Mouse (Mus musculus) left cerebral cortex, adult 18-20 months (tissue): ENCODE results near the gene Oxnad1. TPM values are rescaled to one million over a fixed set of nuclear protein-coding genes. Genes with fewer than 3 reads are reported as not detected.

Source experiments
- DNase-seq, 2 experiments: peaks; one replicate each; pipeline ENCODE4 v3.0.0; 2021 to 2022; ENCODE audit warnings: low spot score in 2 of 2, mixed read lengths in 1 of 2
- long read RNA-seq, 2 experiments: library from polyadenylated mRNA; stranded (forward); transcript quantifications; one replicate each; pipeline ENCODE4 v2.0.0; 2021
- total RNA-seq, 2 experiments: library from RNA; stranded (reverse); gene quantifications; 2 replicates each; pipeline ENCODE4 v1.2.3; 2021

The Oxnad1 gene
- 10 to 100 TPM; 13.3 to 15.0 TPM for total RNA-seq
- long read RNA-seq, experiment 1, transcript Oxnad1-201 (8 exons, 2,376 nt) = major isoform, 8 of 10 reads
- long read RNA-seq, experiment 1, partial matches to known transcripts = 0 of 10 reads
- long read RNA-seq, experiment 1, other reads (novel, unspliced or antisense) = 2 of 10 reads
- long read RNA-seq, experiment 2, partial matches to known transcripts = 0 of 7 reads
- long read RNA-seq, experiment 2, other reads (novel, unspliced or antisense) = 3 of 7 reads

DNA sequence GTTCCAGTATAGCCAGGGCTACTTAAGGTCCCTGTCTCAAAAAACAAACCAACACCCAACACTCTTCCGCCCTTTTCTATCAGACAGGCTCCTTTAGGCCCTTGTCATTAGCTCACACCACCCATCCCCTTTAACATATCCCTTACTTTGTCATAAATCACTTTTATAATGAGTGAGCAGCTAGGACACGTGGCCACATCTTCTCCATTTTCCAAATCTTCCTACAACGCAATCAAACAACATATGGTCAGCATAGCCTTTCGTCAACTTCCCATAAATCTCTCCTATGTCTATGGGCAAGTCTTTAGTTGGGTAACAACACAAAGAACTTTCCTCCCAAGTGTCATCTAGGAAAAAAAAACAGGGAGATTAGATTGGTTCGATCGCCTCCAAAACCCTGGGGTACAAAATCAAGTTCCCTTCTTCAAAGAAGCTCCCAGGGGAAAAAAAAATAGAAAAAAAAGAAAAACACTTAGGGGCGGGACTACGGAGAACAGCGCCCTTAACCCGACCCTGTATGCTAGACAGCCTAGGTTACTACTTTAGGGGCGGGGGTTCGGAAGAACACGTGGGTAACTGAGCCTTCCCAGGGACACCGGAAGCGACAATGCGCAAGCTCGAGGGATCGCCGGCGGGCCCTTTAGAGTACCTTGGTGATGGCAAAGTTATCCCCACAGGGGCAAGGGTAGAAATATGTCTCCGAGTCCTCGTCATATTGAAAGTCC is at the start of gene Oxnad1:
TSS of gene Oxnad1 (plus strand) at position 614 of the 725 bp plus-strand sequence.
- DNase-seq = peak in 1 of 2 experiments; percentile 86

DNA sequence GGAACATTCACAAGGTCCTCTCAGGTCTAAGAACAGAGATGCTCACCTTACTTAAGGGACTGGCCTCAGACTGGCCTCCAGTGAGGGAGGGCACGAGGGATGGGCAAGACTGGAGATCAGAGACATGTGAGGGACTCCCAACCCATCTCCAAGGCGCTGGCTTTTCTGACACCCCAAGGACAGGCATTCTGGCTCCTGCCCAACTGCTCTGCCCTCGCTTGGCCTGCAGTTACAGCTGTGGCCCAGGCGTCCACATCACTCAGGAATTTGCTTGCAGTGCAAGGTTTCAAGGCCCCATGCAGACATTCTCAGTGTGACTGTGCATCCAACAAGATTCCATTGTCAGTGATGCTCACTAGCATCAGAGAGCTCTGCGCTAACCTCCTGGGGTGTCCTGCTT is 48.7 kb upstream of the Oxnad1 start:
- DNase-seq = no peak

DNA sequence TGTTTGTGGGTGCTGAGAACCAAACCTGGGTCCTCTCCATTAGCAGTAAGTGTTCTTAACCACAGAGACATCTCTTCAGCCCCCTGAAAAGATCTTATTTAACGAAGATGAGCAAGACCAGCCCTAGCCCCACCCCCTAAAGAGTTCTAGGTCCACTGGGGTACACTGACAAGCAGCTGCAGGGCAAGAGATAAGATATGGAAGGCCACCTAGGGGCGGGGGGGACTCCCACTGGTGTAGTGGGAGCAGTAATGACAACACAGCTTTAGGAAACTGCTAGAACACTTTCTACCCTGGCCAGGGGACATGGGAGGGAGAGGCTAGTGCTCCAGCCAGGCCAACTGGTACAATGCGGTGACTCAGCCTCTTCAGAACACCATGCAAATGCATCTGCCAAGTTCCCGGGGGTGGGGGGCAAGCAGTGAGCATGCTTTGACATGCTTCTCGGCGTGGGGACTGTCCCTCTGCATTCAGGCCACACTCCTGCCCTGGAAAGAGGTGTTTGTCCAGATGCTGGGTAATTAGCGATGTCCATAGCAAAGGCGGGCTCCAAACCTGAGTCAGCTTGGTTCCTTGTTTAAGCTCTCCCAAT is 47.4 kb upstream of the Oxnad1 start:
- no peak for DNase-seq

DNA sequence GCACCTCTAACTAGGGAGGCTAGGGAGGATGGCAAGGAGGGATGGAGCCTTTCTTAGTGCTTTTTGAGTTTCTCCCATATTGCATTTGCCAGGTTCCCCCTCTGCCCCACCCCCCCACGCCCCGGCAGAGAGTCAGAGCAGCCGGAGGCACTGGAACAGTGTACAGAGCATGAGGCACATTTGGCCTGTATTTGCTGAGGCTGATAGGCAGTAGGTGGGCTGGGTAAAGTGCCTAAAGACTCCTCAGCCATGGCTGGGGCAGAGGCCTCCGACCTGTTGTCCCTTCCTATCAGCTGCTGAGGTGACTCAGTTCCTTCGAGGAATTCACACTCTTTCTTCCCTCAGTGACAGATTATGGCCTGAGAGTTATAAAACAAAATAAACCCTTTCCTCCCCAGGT is 43.1 kb upstream of the Oxnad1 start:
- no peak for DNase-seq

DNA sequence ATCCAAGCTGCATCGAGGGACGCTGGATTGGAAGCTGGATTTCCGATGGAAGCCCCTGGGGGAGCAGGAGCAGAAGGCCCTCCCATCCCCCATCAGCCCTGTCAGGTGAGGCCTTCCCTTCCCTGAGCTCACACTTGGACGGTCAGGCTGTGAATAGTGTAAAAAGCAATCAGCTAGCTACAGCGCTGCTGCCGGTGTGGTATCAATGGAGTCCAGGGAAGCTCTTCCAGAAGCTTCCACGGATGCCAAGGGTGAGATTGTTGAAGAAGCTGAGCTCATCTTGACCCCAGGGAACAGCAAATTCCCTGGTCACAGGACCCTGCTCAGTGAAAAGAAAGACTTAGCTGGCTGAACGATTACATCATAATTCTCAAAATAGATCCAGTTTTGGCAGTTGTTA is 38.8 kb upstream of the Oxnad1 start:
- DNase-seq = no peak

DNA sequence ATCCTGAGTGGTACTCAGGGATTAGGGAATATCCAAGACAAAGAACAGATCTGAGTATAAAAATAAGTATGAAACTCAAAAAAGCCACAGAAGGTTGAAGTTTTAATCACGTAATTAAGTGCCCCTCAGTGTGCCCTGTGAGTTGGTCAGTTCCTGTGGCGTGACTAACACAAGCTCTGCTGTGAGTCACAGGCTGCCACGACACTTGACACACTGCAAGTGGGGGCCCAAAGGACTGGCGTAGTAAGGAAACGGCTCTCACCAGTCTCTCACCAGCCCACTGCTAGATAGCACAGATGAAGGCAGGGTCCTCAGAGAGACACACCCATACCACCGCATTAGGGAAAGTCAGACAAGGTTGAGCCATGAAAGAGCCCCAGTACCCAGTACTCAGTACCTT is 35.0 kb upstream of the Oxnad1 start:
- no peak for DNase-seq

DNA sequence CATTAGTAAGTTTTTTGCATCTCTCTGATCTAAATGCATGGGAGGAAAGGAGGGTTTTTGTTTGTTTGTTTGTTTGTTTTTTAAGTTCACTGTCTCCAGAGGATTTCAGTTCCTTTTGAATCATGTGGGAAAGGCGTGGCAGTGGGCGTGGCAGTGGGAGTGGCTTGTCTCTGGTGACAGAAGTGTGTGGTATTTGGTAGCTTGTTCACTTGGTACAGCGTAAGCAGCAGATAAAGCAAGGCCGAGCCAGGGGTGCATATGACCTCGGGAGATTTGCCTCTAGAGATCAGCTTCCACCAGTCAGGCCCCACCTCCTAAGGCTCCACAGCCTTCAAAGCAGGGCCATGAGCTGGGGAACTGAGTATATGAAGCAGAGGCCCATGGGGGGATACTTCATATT is 31.3 kb upstream of the Oxnad1 start:
- DNase-seq = no peak

DNA sequence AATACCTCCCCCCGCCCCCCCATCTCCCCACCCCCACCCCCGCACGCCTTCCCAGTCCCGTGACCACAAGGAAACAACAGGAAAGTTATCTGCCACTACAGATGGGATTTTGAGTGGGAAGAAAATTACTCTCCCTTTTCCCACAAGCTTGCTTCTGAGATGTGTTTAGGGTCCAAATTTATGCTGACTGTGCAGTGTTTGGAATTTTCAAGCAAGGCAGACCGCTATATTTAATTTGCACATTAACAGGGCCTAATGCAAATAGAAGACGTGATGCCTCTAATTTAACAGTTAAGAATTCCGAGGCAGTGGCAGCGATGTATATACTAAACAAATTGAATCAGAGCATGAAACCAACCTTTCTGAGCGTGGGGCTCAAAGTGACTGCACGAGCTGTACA is 30.4 kb upstream of the Oxnad1 start:
- DNase-seq = no peak

DNA sequence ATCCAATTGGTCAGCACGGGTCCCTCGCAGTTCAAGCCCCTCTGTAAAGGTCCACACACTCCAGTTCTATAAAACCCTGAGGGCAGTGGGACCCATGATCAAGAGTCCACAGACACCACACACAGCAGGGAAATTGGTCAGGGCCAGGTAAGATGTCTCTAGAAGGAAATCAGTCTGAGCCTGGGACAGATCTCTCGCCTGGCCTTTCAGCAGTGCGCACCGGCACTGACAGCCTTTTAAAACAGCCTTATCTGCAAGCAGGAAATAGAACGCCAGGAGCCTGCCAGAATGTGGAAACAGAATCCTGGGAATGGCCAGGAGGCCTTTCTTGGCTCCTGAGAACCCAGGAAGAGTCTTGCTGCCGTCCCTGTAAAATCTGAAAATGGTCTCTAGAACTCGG is 29.4 kb upstream of the Oxnad1 start:
- DNase-seq = no peak

DNA sequence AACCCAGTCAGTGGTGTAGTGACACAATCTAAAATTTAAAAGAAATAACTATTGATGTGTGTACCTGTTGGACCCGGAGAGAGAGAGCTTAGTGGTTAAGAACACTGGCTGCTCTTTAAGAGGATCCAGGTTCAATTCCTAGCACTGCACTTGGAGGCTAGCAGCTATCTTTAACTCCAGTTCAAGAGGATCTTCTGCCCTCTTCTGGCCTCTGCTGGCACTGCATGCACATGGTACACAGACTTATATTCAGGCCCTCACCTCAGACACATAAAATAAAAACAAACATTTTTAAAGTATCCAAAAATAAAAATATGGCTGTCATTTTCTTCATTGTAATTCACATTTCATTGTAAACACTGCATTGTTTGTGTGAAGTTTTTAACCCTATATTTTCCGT is 28.5 kb upstream of the Oxnad1 start:
- no peak for DNase-seq

DNA sequence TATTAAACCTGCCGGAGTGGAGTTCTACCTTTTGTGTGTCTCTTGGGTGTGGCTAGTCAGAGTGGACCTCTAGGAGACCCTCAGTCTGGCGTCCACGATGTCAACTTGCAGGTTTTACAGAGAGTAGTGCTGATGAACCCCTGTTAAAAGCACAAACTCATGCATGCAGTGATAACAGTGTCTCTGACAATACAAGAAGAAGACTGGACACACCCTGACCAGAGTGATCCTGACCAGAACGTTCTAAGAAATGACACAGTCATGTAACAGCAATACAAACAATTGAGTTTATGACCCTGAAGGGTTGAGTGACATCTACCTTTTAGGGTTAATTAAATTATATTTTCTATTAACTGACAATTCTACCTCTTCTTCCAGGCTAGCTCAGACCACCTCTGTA is 27.5 kb upstream of the Oxnad1 start:
- no peak for DNase-seq

DNA sequence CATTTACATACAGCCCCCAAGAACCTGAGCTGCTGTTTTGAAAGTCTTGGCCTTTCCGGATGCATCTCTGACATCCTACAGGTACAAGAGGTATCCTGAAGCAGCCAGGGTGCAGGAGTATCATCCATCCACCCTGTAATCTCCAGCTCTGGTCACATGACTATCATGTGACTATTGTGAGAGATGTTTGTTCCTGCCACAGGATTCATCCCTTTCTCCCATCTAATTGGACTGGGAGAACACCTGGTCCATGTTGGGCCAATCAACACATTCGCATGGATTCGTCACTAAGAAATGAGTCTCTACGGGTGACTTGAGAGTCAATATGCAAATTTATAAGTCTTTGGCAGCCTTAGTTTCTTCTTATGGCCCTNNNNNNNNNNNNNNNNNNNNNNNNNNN is 23.8 kb upstream of the Oxnad1 start:
- no peak for DNase-seq

DNA sequence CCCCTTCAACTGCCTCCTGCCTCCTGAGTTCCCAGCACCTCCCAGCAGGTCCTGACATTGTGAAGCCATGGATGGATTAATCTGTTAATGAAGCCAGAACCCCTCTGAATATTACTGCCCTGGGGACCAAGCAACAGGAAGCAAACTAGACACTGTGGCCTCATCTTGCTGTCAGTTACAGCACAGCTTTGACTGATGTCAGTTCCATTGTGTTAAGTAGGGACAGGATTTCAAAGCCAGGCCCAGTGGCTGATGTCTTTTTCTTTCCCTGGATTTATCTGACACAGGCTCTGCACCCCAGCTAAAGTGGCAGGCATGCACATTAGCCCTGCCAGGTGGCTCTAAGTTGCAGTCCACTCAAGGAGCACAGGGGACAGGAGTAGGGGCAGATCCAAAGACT is 12.4 kb upstream of the Oxnad1 start:
- no peak for DNase-seq

DNA sequence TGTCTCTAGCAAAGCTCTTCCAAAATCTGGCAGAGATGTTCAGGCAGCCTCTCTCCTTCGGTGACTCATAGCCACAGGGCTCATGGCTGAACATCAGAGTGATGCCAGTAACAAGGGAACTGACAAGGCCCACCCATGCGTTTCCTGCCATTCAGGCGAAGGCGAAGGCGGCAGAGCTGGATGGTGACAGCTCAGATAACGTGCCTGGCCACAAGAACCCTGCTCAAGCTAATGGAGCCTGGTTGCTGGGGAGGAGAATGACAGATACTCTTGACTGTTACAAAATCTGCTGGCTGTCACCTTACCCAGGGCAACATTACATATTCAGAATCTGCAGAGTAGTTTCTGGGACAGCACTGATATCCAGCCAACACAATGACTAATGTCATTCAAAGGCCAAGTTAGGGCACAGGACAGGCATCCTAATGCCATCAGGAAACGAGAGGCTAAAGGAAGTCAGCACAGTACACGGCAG is 11.9 kb upstream of the Oxnad1 start:
- peak; percentile 45 to 61 for DNase-seq

DNA sequence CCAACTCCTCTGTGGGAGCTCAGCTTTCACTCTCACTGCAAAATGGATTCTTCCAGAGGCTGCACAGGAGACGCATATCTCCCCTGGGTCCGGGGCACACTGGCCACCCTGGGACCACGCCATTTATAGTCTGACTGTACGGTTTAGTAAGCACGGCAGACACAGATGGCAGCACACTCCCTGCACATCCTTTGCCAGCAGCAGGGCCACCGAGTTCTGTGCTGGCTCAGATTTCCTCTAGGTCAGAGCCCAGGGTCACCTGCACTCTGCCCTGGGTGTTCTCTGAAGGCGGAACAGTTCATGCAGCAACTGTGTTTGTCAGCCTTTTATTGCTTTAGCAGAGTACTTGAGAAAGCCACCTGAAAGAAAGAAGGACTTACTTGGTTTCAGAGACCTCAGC is 11.3 kb upstream of the Oxnad1 start:
- no peak for DNase-seq

DNA sequence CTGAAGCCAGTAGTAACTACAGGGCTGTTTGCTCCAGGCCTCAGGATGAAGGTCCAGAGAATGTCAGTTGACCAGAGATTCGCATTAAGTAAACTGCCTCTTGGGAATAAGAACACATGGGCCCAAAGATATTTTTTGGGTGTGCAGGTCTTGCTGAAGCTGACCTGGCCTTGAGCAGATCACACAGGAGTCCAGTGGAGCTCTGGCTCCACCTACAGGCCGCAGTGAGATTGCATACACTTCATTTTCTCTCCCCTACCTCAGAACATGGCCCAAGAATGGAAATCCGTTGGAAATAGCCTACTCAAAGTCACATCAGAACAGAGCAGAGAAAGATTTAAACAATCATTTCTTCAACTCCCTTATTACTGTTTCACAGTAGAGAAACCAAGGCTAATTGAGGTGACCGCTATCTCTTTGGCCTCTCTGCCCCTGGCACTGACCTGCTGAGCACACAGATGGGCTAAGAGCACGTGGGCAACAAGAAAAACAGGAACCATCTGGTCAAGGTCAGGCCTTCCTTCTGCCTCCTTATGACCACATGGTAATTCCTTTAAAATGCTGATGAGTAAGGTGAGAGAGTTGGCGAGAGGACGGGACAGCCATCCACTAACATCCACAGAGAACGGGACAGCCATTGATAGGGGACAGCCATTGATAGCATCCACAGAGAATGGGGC is 8.1 kb upstream of the Oxnad1 start:
- DNase-seq = peak; percentile 51 to 72

DNA sequence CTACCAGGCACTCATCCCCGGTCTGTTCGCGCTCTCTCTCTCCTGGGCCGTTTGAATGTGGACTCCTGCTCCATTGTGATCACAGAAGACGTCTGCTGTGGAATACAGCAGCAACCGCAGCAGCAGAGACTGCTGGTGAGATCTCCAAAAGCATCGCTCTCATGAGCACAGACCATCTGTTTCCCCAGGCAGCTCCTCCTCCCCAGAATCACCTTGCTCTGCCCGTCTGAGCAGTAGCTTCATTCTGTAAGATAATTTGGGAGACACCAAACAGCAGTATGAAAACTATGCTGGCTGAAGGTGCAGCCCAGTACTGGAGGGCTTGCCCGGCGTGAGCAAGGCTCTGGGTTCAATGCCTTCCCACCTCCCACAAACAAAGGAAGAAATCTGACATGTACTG is 4.1 kb upstream of the Oxnad1 start:
- DNase-seq = peak in 1 of 2 experiments; percentile 10

DNA sequence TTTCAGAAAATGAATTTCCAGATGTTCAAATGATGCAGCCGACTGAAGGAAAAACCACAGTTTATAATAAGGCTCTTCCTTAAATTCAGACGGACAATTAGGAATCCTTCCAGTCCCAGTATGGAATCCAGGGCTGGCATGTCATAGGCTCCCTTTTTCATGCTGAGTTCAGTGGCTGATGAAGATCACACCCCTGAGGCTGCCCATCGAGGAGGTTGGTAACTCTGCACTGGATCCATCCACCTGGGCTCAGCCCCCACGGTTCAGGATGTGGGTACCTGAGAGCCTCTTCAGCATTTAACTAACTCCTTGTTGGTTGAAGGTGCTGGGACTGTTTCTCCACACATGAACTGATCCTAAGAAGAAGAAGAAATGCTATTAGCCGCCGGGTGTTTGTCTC is 2.3 kb upstream of the Oxnad1 start:
- no peak for DNase-seq

DNA sequence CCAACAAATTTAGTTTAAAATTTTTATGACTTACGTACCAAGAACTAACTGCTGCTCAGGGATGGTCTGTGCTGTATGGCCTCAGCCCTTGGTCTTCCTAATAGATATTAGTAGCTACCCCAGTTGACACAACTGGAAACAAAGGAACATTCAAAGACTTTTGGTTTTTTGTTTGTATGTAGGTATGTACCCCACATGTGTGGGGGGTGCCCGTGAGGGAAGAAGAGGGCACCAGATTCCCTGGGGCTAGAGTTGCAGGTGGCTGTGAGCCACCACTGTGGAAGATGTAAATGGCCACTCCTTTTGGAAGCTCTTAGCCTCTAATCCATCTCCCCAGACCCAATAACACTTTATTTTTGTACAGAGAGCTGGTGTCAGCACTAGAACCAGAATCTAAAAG is 1.7 kb upstream of the Oxnad1 start:
- no peak for DNase-seq

DNA sequence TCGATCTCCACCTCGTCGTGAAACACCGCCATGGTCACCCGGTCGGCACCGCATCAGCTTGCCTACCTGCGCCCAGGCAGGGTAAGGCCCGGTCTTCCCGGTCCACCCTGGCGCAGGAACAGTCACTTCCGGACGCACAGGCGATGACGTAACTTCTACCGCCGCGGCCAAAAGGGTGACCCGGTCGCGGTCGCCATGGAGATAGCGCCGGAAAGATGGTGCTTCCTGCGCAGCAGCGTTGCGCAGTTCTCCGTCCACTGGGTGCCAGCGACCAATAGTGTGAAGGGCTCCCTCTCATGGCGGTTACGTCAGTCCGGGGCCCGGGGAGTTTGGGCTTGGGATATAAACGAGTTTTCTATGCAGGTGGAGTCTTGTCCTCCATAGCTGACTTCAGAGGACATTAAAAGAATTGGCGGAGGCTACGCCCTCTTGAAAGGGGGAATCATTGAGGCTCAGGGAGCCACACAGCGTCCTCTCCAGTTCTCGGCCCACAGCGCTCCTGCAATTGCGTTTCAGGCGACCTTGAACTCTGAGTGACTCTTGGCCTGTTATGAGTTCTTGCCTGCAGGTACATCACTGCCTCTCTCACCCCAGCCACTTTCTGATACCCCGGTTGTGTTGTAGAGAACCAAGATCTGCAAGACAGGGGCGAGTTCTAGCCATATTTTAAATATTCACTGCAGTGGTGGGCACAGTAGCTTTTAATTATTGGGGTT is 470 bp downstream of the Oxnad1 start, which contains the start of gene Dph3:
TSS of gene Dph3 (minus strand) at position 244 of the 716 bp plus-strand sequence.
- peak; percentile 99 for DNase-seq

DNA sequence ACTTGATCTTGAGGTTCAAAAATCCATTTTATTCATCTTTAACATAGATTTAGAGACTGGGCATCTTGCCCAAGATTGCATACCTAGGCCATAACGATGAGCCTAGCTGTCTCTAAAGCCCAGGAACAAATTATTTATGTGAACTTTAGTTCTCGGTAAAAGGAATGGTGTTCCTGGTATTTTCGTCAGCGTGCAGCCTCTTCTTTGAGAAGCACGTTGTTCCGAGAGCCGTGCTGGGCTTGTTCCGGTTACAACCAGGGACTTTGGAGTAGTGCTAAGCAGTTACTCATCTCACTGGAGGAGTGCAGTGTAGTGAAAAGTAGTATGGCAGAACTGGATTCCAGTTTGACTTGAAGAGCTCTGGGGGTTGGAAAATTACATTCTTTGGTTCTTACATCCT is 1.1 kb downstream of the Oxnad1 start:
- no peak for DNase-seq
